Mouse (Mus musculus): ENCODE data around the gene Sfn. TPM values are rescaled to one million over a fixed set of nuclear protein-coding genes. Genes with fewer than 3 reads are reported as not detected.

Sfn gene
- 0.25 and 0.60 TPM in 2 replicates for polyA plus RNA-seq (2021; fragmentation: Nextera tagmentation)
- long read RNA-seq, experiment 1, partial matches to known transcripts, result 0 of 2 reads
- long read RNA-seq, experiment 1, other reads (novel, unspliced or antisense), result 0 of 2 reads
- long read RNA-seq, experiment 2, result 0 reads

GRCm38 (mm10) chr4:133601721-133602218, at the start of gene Sfn:
Gene Sfn (minus strand): TSS chr4:133602168.

DNA sequence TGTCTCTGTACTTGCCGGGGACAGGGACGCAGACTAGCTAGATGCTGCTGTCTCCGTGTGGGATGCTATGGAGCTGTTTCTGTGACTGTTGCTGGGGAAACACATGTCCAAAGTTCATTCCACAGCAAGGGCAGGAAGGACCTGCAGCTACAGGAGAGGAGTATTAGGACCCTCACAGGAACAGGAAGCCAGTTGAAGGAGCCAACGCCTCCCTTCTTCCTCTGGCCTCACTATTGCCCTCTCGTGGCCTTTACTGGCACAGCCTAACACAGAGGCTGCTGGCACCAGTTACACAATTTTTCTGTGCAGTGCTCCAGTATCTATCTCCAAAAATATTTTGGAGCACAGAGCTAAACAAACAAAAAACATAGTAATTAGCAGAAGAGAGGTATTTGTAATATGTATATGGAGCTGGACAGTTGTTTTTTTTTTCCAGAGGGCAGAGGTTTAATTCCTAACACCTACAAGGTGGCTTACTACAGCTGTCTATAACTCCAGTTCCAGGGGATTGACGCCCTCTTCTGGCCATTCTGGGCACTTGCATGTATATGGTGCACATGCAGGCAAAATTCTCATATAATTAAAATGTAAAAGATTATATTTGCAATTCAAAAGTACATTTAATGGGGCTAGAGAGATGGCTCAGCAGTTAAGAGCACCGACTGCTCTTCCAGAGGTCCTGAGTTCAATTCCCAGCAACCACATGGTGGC, 48.2 kb upstream of the Sfn start, which contains the start of gene Zdhhc18:
Gene Zdhhc18 (minus strand): TSS at position 166 of the 711 bp plus-strand sequence.

DNA sequence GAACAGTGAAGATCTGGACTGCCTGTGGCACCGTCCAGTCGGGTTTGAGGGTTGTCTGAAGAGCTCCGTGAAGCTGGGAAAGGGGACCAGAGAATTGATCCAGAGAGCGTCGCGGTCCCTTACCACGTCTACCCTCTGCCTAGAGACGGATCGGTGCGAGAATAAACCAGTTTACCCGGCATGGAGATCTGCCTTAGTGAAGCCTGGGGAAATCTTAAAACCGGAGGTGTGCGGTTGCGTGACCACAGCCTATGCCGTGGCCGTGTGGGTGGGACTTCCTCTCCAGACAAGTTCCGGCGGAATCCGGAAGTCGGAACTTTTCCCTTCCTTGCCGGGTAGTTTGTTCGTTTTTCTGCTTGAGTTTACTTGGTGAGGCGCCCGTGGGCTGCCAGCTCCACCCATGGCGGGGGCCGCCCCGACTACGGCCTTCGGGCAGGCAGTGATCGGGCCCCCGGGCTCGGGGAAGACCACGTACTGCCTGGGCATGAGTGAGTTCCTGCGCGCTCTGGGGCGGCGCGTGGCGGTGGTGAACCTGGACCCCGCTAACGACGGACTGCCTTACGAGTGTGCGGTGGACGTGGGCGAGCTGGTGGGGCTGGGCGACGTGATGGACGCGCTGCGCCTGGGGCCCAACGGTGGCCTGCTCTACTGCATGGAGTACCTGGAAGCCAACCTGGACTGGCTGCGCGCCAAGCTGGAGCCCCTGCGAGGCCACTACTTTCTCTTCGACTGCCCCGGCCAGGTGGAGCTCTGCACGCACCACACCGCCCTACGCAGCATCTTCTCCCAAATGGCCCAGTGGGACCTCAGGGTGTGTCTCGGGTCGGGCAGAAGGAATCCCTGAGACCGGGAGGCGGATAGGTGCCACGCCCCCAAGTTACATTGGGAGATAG, 17.7 kb downstream of the Sfn start, which contains the start of gene Gpn2:
Gene Gpn2 (plus strand): TSS at position 304 of the 893 bp plus-strand sequence.

DNA sequence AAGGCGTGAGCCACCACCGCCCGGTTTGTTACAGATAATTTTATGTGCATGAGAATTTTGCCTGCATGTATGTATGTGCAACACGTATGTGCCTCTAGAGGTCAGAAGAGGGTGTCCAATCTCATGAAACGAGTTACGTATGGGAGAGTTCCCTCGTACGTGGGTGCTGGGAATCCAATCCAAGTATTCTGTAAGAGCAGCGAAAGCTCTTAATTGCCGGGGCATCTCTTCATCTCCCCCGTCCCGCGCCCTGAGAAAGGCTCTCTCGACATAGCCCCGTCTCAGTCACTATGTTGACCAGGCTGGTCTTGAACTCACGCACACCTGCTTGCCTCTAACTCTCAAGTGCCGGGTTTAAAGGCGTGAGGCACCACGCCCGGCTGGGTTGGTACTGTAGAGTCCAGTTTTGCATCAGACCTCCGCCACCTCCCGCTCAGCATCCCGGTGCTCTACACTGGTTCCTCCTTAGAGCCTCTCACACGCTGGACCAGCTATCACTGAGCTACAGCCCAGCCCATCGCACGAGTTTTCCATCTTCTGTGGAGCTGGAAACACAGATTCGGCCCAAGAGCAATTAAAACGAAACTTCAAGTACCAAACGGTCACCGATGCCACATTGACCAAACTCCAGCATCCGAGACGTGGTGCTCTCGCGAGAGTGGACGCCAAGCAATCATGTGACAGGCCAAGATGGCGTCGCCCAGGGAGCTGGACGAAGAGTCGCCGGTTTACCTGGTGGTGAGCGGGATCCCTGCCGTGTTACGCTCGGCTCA, 27.7 kb downstream of the Sfn start, which contains the start of gene Gpatch3:
Gene Gpatch3 (plus strand): TSS at position 676 of the 773 bp plus-strand sequence.

DNA sequence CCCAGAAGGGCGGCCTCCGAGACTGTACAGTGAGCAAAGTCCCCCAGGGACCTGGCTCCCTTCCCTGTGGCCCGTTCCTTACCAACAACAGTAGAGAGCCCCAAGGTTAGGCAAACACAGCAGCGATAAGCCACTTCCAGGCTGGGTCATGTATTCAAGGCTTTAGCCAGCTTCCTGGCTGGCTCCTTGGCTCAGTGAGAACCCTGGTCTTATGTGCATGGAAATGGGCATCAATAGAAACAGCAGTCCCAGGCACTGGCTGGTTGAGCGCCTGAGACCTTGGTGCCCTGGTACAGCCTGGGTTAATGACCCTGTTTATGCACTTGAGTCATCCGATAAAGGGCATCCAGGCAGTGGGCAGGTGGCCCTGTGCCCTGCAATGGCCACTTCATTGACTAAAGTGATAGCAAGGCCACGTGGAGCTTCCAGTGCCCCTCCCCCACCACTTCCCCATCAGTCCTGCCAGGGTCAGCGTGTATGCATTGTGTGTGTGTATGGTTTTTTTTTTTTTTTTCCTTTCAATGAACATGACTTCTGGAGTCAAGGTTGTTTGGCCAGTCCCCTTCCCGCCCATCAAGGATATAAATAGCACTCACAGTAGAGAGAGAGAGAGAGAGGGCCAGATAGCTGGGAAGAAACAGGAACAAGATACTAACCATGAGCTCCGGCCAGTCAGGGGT, 49.1 kb downstream of the Sfn start, which contains the start of gene Nr0b2:
Gene Nr0b2 (plus strand): TSS at position 609 of the 680 bp plus-strand sequence.

Other genes starting within 250 kb of the Sfn start
- 5.2 and 15.5 TPM in 2 replicates for gene Wdtc1, start 248.7 kb downstream of the Sfn start, polyA plus RNA-seq (2021; fragmentation: Nextera tagmentation)
- gene Slc9a1, start 232.5 kb downstream of the Sfn start, polyA plus RNA-seq (2021; fragmentation: Nextera tagmentation), result 6.8 and 10.9 TPM in 2 replicates
- gene Tent5b, start 122.0 kb downstream of the Sfn start, polyA plus RNA-seq (2021; fragmentation: Nextera tagmentation), result 0.08 and 0.11 TPM in 2 replicates
- gene Trnp1, start 103.6 kb downstream of the Sfn start, polyA plus RNA-seq (2021; fragmentation: Nextera tagmentation), result 29.0 and 38.4 TPM in 2 replicates
- 0.19 and 0.23 TPM in 2 replicates for gene Kdf1, start 83.2 kb downstream of the Sfn start, polyA plus RNA-seq (2021; fragmentation: Nextera tagmentation)
- 226 and 295 TPM in 2 replicates for gene Nudc, start 56.2 kb downstream of the Sfn start, polyA plus RNA-seq (2021; fragmentation: Nextera tagmentation)
- gene Nr0b2, start 48.8 kb downstream of the Sfn start, polyA plus RNA-seq (2021; fragmentation: Nextera tagmentation), result not detected in 2 replicates
- 3.4 and 3.7 TPM in 2 replicates for gene Gpatch3, start 27.4 kb downstream of the Sfn start, polyA plus RNA-seq (2021; fragmentation: Nextera tagmentation)
- gene Gpn2, start 17.8 kb downstream of the Sfn start, polyA plus RNA-seq (2021; fragmentation: Nextera tagmentation), result 13.8 and 15.4 TPM in 2 replicates
- gene Zdhhc18, start 48.0 kb upstream of the Sfn start, polyA plus RNA-seq (2021; fragmentation: Nextera tagmentation), result 2.5 and 3.5 TPM in 2 replicates
- gene Pigv, start 70.5 kb upstream of the Sfn start, polyA plus RNA-seq (2021; fragmentation: Nextera tagmentation), result 5.5 and 5.6 TPM in 2 replicates
- 9.4 and 10.7 TPM in 2 replicates for gene Arid1a, start 154.6 kb upstream of the Sfn start, polyA plus RNA-seq (2021; fragmentation: Nextera tagmentation)

All from left cerebral cortex, adult 6 months (tissue).